Mouse (Mus musculus) MEL (cell line): ENCODE measurements around the gene Lamp2. TPM values are rescaled to one million over a fixed set of nuclear protein-coding genes. Genes with fewer than 3 reads are reported as not detected.

ENCODE experiments used
- polyA plus RNA-seq, 2 experiments: library from polyadenylated mRNA; stranded (reverse) in 1 of 2; unstranded in 1 of 2; fragments of >175 nt in 1 of 2; fragments of >200 nt in 1 of 2; gene quantifications; 2 replicates each; pipeline versions ENCODE4 v1.2.1 to v1.2.4; 2012; ENCODE audit warnings: low replicate concordance in 2 of 2, low read depth in 1 of 2; ENCODE audit not compliant: insufficient read length in 2 of 2, insufficient read depth in 1 of 2, missing spikeins in 1 of 2
- total RNA-seq: library from RNA; depleted of rRNA; stranded (reverse); fragments of 300-350 nt; gene quantifications from 2 replicates; pipeline ENCODE4 v1.2.3, GENCODE M21; 2012; rRNA removed

Gene Lamp2
- total and polyA plus RNA-seq, 3 experiments, result 20.6 to 80.5 (median 28.9) TPM

Other genes with a start within 250 kb of the Lamp2 start
- 0.10 and 0.15 TPM in 2 replicates for gene Tmem255a, start 204.0 kb downstream of the Lamp2 start, total RNA-seq
- gene Tmem255a, start 204.0 kb downstream of the Lamp2 start, polyA plus RNA-seq, result not detected
- not detected in 2 replicates for gene Atp1b4, start 140.3 kb downstream of the Lamp2 start, total RNA-seq
- not detected for gene Atp1b4, start 140.3 kb downstream of the Lamp2 start, polyA plus RNA-seq
- 19.0 and 22.7 TPM in 2 replicates for gene Cul4b, start 119.7 kb upstream of the Lamp2 start, total RNA-seq
- 10 to 100 TPM in 1 of 2 experiments, not detected in 1; 28.2 TPM for gene Cul4b, start 119.7 kb upstream of the Lamp2 start, polyA plus RNA-seq
- gene Mcts1, start 144.1 kb upstream of the Lamp2 start, total RNA-seq, result 37.0 and 39.3 TPM in 2 replicates
- gene Mcts1, start 144.1 kb upstream of the Lamp2 start, polyA plus RNA-seq, result 10 to 100 TPM in 1 of 2 experiments, not detected in 1; 27.3 TPM
- gene C1galt1c1, start 178.6 kb upstream of the Lamp2 start, total RNA-seq, result 10.6 and 11.0 TPM in 2 replicates
- 1 to 10 TPM in 1 of 2 experiments, not detected in 1; 8.0 TPM for gene C1galt1c1, start 178.6 kb upstream of the Lamp2 start, polyA plus RNA-seq